Mouse (Mus musculus): ENCODE measurements at regions not wholly inside any gene's neighbourhood (a gene's known extent, or its start where the extent isn't known, plus 50 kb on each side); places are given as distances from the start of the nearest gene placed in this dataset.

DNA sequence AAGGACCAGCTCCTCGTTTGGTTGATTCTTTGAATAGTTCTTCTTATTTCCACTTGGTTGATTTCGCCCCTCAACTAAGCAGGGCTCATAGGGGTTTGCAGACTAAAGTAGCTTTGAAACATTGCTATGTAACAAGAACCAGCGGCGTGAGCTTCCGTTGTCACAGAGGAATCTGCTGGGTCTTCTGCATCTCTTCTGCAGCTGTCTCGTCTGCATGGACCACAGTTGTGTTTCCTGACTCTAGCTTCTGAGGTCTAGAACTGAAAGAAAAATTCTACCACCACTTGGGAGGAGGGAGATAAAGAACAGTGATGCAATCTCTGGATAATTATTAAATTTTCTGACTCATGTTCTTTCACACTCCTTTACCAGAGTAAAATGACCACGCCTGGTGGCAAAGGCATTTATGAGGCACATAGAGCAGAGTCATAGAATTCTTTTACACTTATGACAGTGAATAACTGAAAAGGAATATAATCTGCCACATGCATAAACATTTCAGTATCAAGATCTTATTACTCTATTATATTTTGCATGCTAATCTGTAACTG is 1340.9 kb downstream of the Slc22a22 start:
- DNase-seq (ENCODE audit: low spot score), result no peak

DNA sequence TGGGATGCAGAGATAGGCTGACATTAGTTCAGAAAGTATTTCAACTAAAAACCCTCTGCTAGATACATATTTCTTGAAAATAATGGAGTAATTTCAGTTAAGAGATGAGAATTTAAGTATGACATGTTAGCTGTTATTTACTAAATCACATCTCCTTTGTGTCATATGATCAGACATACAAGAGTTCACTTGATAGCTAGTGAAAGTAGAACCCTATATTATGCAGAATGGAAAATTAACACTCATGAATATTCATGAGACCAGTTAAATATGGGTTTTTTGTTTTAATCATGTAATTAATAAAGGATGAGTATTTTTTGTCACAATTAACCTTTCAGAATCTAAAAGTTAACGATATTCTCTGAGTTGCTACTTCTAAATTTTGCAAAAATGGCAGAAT is 1349.4 kb downstream of the Slc22a22 start:
- no peak for DNase-seq (ENCODE audit: low spot score)

DNA sequence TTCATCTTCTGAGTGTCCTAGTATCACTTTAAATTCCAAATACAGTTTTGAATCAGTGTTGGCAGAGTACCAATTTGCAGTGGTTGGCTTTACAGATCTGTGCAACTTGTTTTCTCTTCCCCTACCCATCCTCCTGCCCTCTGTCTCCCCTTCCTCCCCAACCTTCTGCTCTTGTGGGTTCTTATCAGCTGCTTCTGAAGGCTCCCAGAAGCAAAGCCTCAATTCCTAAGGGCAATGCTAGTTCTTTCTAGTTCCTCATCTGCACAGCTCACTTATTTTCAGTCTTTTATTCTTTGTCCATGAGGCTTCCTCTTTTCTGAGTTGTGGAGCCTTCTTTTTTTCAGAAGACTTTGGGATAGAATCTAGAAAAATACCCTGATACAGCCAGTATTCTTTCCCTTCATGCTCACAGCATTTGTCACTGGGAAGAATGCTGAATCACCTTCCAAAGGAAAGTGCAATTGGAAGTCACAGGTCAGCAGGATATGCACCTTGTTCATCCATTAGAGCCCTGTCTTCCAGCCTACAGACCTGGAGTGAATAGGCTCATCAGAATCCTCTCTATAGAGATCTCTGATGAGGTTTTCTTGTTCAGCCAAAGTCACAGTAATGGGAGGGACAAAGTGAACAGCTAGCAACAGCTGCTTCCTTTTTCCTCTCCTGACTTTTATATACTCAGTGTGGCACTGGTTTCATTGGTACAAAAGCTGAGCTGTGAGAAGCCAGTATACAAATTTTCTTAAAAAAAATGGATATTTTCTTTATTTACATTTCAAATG is 1357.9 kb downstream of the Slc22a22 start:
- DNase-seq (ENCODE audit: low spot score), result no peak

DNA sequence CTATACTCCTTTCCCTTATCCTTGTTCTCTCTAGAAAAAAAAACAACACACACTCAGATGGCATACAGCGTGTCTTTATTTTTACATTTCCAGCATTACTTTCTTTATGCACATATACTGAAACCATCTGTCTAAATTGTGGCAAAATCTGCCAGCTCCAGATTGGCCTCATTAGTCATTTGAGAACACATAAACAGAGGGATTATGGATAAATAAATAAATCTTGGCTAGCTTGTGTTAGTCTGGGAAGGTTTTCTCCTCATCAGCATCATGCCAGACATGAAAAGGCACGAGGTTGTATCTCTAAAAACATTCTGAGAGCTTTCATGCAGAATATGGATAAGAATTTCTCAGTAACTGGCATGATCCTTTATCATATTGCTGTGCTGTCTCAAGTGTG is 1369.1 kb downstream of the Slc22a22 start:
- DNase-seq (ENCODE audit: low spot score), result no peak

DNA sequence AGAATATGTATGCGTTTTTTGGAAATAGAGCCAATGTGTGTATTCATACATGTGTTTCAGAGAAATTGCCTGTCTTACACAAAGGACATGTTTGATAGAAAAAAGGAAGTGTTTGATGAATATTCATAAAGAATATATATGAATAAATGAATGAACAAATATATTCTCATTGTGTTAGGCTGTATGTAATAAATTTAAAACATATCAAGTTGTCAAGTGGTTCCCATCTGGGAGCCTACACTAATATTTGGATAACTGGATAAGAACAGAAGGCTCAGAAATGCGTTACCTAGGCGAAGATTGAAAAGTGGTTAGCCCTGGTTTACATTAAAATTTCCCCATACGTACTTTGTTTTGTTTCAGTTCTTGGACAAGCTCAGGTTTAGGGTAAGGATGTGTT is 1369.7 kb downstream of the Slc22a22 start:
- no peak for DNase-seq (ENCODE audit: low spot score)

DNA sequence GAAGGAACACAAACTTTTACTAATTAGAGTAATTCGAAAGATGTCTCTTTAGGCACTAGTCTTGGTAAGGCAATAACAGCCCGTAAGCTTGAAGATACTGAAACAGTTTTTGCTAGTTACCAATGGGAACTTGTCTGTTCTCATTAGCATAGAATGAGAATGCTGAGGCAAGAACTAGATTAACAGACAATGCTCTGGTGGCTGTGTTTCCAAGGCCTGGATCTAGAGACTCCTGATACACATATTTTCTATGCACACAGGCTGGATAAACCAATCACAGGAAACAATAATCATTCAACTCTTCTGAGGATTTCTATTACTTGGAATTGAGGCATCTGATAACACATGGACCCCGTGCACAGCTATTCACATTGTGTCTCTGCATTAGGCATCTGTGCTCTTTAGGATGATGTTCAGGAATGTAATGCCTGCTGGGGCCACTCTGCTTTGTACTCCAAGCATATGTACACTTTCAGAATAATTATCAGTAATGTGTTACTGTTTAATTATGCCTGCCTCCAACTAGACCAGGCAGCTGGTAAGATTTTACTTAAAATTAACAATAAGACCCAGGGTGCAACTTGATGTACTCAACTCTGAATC is 1377.2 kb downstream of the Slc22a22 start:
- no peak for DNase-seq (ENCODE audit: low spot score)

DNA sequence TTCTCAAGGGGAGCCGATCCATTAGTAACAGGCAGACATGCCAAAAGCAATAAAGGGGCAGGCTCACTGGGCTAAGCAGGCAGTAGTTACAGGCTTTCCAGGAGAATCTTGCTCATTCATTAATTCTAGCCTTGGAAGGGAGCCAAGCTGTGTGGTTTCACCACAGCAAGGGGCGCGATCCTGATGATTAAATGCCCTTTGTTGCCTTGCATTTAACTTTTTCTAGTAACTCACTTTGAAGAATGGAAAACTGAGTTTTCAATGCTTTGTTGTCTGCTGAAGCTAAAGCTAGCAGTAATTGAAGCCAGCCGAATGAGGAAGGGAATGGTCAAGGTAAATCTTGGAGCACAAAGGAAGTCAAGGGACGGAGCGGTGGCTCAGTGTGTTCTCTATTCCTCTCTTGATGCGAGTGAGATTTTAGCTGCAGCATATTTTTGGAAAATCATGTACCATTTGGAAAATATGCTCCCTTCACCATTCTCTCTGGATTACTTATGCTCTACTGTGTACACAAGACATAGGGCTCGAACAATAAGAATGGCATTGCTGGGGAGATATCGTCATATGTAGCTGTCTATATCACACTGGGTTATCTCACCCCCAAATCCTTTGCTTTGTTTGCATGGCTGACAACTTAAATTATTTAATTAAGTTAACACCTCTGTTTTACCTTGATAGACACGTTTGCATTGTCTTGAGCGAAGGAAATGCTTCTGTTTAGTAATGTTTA is 1399.4 kb downstream of the Slc22a22 start:
- no peak for DNase-seq (ENCODE audit: low spot score)

DNA sequence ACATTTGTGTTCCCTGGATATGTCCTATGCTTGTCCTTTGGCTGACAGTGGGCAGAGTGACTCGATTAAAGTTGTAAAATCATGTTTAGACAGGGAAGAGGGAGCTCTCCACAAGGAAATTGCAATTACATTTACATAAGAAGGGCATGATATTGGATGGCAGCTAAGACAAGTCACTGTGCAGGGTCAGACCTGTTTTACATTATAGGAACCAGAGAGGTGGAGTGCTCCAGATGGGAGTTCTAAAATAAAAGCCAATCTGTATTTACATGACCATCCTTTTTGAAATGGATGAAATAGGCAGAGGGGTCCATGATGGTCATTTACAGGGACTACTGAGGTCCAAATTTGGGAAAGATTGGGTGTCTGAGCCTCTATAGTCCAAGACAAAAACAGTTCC is 1400.3 kb downstream of the Slc22a22 start:
- DNase-seq (ENCODE audit: low spot score), result no peak

DNA sequence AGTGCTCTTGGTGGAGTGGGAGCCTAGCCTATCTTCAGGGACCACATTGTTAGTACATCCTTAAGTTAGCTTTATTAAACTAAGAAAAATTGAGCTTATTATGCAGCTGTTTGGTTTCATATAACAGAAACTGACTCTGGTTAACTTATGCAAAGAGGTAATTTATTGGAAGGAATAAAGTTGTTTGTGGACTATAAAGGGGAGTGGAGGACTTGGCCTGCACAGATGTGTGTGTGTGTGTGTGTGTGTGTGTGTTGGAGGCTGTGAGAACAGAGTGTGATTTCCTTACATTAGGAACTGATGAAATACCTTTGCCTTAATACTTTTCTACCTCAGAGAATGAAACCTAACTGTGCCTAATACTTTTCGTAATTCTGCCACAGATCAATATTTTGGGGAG is 1400.7 kb downstream of the Slc22a22 start:
- no peak for DNase-seq (ENCODE audit: low spot score)

DNA sequence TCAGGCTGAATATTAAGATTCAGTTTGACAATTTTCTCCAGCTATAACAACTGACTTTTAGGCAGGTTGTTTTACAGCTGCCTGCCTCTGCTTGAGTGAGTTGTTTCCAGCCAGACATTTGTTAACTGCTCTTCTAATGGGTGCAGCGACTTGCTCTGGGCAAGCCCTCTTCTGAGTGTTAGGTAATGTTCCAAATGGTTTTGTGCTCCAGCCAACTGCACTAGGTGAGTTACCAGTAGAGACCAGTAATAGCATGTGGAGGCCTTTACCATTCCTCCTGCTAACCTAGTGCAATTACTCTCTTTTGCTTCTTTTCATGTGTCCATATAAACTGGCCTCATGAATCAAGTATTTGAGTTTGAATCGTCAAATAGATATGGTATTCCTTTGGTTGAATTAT is 1407.9 kb downstream of the Slc22a22 start:
- DNase-seq (ENCODE audit: low spot score), result no peak

DNA sequence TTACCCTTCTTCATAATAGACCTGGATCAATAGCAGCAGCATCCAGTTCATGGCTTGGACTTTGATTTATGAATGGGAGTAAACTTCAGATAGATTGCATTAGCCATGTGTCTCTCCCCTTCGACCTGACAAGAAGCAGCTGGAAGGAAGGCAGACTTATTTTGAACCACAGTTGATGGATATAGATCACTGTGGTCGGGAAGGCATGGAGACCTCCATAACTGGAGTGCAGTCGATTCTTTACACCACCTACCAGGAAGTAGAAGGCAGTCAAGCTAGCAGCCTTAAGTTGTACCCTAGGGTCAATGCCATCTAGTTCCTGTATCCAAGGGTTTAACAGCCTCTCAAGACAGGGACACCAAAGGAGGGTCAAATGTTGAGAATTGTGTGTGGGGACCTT is 1410.2 kb downstream of the Slc22a22 start:
- DNase-seq (ENCODE audit: low spot score), result no peak

DNA sequence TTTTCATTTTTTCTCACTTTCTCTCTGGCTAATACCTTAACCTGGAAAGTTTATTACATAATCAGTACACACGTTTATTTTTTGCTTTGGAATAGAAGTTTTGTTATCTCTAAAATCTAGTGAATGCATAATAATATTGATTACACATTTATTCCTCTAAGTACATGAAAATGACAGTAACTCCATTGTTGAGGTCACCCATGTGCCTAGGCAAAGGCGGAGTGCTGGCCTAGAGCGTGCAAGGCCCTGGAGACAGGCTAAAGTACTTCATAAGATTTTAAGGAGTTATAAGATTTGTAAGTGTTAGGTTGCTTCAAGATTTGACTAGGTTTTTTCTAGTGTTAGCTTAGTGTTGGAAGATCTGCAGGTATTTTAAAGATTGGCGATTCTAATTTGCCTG is 1410.9 kb downstream of the Slc22a22 start:
- no peak for DNase-seq (ENCODE audit: low spot score)

DNA sequence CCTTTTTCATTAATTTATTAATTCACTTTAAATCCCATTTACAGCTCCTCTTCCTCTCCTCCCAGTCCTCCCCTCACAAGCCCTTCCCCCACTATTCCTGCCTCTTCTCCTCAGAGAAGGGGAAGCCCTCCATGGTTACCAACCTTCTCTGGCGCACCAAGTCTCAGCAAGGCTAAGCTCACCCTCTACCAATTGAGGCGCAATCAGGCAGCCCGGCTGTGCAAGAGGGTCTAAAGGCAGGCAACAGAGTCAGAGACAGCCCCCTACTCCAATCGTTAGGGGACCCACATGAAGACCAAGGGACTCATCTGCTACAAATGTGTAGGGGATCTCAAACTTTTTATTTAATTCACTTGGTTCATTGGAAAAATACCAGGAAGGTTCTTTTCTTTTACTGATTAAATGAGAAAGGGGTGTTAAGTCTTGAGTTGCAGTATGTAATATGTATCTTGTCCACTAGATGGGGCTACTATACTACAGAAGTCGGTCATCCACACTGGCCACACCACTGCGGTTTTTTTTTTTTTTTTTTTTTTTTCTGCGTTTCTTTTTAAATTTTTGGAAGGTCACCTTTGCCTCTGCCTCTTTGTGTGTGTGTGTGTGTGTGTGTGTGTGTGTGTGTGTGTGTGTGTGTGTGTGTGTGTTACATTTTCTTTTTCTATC is 1411.4 kb downstream of the Slc22a22 start:
- DNase-seq (ENCODE audit: low spot score), result no peak

DNA sequence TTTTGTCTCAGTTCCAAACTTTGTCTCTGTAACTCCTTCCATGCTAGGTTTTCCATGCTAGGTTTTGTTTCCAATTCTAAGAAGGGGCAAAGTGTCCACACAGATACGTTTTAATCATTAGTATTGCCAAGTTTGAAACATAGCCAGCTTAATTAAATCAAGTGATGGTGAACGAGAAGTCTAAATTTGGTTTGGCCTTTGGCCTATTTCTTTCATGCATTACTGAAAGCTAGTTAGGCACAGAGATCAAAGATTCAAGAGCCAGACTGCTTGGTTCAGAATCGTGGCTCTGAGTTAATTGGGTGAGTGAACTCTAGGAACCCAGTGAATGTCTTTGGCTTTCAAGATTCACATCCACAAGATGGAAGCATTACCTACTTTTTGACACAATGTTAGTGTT is 1414.8 kb downstream of the Slc22a22 start:
- DNase-seq (ENCODE audit: low spot score), result no peak

DNA sequence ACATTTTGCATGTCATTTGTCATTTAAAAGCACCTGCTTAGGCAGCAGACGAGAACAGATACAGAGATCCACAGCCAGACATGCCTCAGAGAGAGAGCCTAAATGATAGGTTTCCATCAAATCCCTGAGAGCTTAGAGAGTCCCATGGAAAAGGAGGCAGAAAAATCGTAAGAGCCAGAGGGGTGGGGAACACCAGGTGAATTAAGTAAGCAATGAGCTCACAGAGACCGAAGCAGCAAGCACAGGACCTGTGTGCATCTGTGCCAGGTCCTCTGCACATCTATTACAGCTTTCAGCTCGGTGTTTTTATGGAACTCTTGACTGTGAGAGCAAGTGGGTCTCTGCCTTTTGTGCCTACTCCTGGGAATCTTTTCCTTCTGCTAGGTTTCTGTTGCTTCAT is 1416.1 kb downstream of the Slc22a22 start:
- no peak for DNase-seq (ENCODE audit: low spot score)

DNA sequence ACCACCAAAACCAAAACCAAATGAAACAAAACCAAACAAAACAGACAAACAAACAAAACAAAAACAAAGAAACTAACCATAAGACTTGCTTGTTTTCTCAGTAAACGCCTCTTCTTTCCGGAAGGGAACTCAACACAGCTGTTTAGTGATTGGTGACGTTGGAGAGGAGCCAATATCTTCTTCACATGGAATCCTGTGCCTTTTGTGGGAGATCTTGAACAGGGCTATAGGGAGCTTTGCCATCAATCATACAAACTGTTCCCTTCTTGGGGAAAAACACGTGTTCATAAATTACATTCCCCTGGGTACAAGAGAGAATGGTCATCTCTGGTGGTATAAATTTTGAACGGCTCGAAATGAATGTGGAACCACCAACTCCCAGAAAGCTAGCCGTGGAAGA is 1426.7 kb downstream of the Slc22a22 start:
- no peak for DNase-seq (ENCODE audit: low spot score)

DNA sequence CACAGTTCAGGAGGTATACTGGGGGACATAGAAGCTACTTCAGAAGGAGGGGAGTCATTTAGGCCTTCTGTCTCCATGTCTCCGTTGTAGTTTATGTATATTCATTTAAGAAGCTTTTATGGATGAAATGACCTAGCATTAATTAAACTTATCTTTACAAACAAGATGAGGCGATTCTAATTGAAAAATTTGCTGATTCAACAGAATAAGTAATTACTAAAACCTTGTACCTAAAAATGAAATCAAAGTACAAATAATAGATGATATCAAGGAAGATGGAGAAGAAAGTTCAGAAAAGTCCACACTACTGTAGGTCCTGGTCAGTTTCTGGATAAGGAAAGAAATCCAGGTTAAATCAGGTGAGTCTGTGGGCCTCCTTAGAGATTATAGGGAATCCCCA is 1429.6 kb downstream of the Slc22a22 start:
- DNase-seq (ENCODE audit: low spot score), result no peak

DNA sequence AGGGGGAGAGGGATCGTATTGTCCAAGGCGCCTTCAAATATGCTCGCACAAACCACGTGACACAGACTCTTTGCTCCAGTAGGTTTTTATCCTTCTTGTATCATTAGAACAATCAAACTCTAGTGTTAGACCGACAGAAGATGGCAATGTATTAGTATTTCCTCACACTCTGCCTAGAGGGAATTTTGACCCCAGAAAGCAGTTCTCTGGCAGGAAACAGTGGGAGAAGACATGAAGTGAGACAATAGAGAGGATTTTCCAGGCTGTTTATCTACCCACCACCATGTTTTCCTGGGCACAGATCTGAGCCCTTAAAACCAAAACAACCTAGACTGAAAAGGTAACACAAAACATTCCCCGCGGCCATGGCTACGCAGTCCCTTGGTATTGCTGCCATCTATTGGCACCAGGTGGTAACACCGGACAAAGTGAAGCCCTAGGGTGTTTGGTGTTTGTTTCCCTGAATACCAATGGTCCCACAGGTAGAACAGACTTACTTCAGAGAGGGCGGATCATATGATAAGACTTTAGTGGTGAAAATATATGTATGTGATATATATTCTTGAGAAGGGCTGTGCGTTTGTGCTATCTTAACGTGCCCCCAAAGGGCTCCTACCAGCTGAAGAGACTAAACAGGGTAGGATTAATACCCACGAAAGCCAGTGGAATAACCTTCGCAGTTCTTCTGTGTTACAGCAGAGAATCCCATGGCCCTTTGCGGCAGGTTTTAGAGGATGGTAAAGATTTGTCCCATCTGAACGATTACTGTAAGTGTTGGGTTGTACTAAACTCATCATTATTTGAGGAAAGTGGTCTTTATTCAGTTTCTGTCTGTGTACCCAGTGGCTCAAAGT is 1430.5 kb downstream of the Slc22a22 start:
- peak; percentile 65 for DNase-seq (ENCODE audit: low spot score)

DNA sequence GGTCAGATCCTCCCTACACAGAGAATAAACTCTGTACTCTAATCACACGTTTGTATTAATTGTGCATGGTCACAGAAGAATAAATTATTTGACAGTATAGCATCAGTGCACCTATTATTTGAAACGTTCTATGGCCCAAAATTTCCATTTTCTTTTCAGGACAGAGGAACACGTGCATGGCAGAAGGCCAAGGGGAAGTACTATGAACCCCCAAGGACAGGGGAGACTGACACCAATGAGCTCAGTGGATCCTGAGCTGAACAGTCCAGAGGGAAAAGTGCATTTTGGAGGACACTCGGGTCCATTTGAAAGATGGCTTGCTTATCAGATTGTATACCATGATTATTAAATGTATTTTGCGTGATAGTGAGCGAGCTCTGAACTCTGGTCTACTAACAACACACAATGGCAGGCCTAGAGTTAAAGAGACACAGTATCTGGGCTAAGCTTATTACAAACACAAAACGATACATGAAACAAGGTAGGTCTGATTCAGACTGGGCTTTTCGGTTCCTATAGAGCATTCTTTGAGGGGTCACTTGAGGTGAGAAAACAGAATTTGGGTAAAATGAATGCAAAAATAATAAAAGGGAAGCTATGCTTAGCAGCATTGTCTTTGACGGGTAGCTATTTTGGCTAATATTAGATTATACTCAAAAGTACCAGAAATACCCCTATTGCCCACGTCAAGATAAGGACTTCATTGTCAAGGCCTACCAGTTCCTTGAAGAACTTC is 1431.7 kb downstream of the Slc22a22 start:
- DNase-seq (ENCODE audit: low spot score), result no peak

DNA sequence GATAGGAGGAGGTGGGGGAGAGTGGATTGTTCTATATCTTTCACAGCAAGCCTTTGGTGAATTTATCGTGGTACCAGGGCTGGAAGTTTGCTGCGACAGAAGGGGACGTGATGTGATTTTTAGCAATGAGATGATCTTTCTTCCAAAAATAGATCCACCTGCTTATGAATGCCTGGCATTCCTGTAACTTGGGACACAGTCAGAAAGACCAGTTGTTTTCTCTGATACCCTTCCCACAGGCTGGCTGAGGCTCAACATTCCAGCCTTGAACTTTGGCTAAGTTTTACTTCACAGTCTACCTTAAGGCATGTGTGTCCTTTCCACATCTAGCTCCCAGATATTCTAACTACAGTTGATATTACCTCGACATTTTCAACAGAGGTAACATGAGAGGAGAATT is 1434.1 kb downstream of the Slc22a22 start:
- no peak for DNase-seq (ENCODE audit: low spot score)

DNA sequence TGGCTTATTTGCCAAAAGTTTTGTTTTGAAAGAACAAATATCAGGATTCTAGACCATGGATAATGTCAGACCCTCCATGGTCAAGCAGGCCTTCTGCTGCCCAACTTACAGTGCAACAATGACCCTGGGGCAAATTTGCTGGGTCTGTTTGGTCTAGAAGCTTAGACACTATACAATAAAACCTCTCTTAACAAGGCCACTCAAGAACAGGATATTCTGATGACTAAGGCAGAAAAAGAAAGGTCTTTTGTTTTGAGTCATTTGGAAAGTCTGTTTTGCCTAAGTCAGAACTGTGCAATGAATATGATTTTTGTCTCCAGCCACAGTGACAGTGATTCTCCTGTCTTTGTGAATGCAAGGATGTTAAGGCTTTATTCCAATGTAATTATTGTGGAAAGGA is 1435.0 kb downstream of the Slc22a22 start:
- DNase-seq (ENCODE audit: low spot score), result no peak

Data from T-cell, adult 2 months (primary cell).